20 mouse cellular contexts compared by ENCODE assay signal in the genomic region with DNA sequence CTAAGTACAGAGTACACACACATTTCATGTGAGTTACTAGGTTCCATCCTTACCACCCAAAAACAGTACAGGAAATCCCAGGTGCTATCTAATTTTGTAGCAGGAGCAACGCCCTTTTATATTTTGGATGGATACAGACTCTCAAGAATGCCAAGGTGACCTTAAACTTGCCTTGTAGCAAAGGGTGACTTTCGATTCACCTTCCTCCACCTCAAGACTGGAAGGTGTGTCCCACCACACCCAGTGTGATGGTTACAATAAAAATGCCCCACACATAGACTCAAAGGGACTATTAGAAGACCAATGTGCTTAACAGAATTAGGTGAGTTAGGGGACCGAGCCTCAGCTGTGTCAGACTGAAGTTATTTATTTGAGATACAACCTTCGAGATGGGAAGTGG.
"Had no signal": no experiment of that assay in that cellular context is flagged by ENCODE, and none has a peak within 500 bp of the region (broad histone marks: within the 10 kb centered on the region; RNA-seq: fewer than 3 reads in every experiment).

No protein-coding gene starts in this region.

- H3K9me3 ChIP-seq: heart, embryonic 10.5 days; heart, embryonic 12.5 days; hindbrain, embryonic 10.5 days; hindbrain, embryonic 12.5 days; intestine, embryonic 15.5 days; limb, embryonic 10.5 days; limb, embryonic 12.5 days; liver, embryonic 13.5 days; liver, embryonic 15.5 days had no signal

- H3K27me3 ChIP-seq: heart, embryonic 12.5 days; hindbrain, embryonic 12.5 days; intestine, embryonic 15.5 days; limb, embryonic 12.5 days; liver, embryonic 13.5 days; liver, embryonic 15.5 days had no signal

- H3K9ac ChIP-seq: heart, embryonic 12.5 days; hindbrain, embryonic 12.5 days; hindbrain, embryonic 14.5 days; intestine, embryonic 15.5 days; limb, embryonic 12.5 days; liver, embryonic 13.5 days; liver, embryonic 15.5 days had no signal

- H3K4me1 ChIP-seq: heart, embryonic 10.5 days; heart, embryonic 12.5 days; hindbrain, embryonic 10.5 days; hindbrain, embryonic 12.5 days; intestine, embryonic 15.5 days; limb, embryonic 10.5 days; limb, embryonic 12.5 days; liver, embryonic 13.5 days; liver, embryonic 15.5 days had no signal

- H3K4me3 ChIP-seq: heart, embryonic 10.5 days; heart, embryonic 12.5 days; hindbrain, embryonic 10.5 days; hindbrain, embryonic 12.5 days; intestine, embryonic 15.5 days; left cerebral cortex, adult 2 months; limb, embryonic 10.5 days; limb, embryonic 12.5 days; liver, embryonic 13.5 days; liver, embryonic 15.5 days had no signal

- H3K27ac ChIP-seq: heart, embryonic 10.5 days; hindbrain, embryonic 10.5 days; hindbrain, embryonic 12.5 days; hindbrain, embryonic 14.5 days; intestine, embryonic 15.5 days; left cerebral cortex, adult 2 months; limb, embryonic 10.5 days; limb, embryonic 12.5 days; liver, embryonic 13.5 days; liver, embryonic 15.5 days had no signal

- DNase-seq: gastrocnemius, postnatal 14 days; gastrocnemius, postnatal 36 days; heart, adult 11 months; heart, postnatal 10 days; heart, postnatal 4 days; kidney, adult 18-20 months; kidney, adult 8-10 months; kidney, postnatal 14 days; liver; liver, embryonic 13.5 days had no signal
